Mouse (Mus musculus) embryonic facial prominence, embryonic 15.5 days (tissue): ENCODE measurements around the gene Hsd17b1. TPM values are rescaled to one million over a fixed set of nuclear protein-coding genes. Genes with fewer than 3 reads are reported as not detected.

Experiments used
- ATAC-seq: fragments of 200-750 bp; cut with Nextera tagmentation; 2 replicates; pipeline ENCODE4 v1.8.0; 2017; ENCODE audit warnings: low read depth, moderate TSS enrichment; ENCODE audit not compliant: insufficient number of reproducible peaks, low FRiP score, low TSS enrichment
- H3K27ac ChIP-seq: fragments of 300-500 bp; sonication (generic); replicated peaks from 2 replicates; pipeline ENCODE4 v1.5.1; 2015; ENCODE audit warnings: mild to moderate bottlenecking, inconsistent platforms
- H3K27me3 ChIP-seq: fragments of 300-500 bp; sonication (generic); 2 replicates; pipeline ENCODE4 v1.6.1; 2015; ENCODE audit warnings: inconsistent platforms
- H3K36me3 ChIP-seq: fragments of 300-500 bp; sonication (generic); 2 replicates; pipeline ENCODE4 v1.6.1; 2015; ENCODE audit warnings: mild to moderate bottlenecking, inconsistent platforms
- H3K4me1 ChIP-seq: fragments of 300-500 bp; sonication (generic); 2 replicates; pipeline ENCODE4 v1.6.1; 2015; ENCODE audit warnings: inconsistent platforms
- H3K4me2 ChIP-seq: fragments of 300-500 bp; sonication (generic); replicated peaks from 2 replicates; pipeline ENCODE4 v1.6.1; 2015; ENCODE audit warnings: mild to moderate bottlenecking, inconsistent platforms
- H3K4me3 ChIP-seq: fragments of 300-500 bp; sonication (generic); replicated peaks from 2 replicates; pipeline ENCODE4 v1.5.1; 2015; ENCODE audit warnings: mild to moderate bottlenecking, inconsistent platforms
- H3K9ac ChIP-seq: fragments of 300-500 bp; sonication (generic); 2 replicates; pipeline ENCODE4 v1.6.1; 2015; ENCODE audit warnings: inconsistent platforms
- H3K9me3 ChIP-seq: fragments of 300-500 bp; sonication (generic); replicated peaks from 2 replicates; pipeline ENCODE4 v1.6.1; 2016; ENCODE audit warnings: inconsistent platforms
- WGBS: fragments of 180-500 bp; shearing (Covaris S2); methylation state at CpG from one replicate; pipeline ENCODE4 v1.1.7; 2015; 5-methylcytosine and 5-hydroxymethylcytosine counted together
- polyA plus RNA-seq: library from polyadenylated mRNA; unstranded; fragments of >200 nt; fragmentation: Nextera tagmentation; extraction: Ambion mirVana; gene quantifications from 2 replicates; pipeline ENCODE4 v1.2.1, GENCODE M21; 2015

The Hsd17b1 gene
- polyA plus RNA-seq, result 0.24 and 0.25 TPM in 2 replicates

GRCm38 (mm10) chr11:101078121-101078520 is at the start of gene Hsd17b1:
Gene Hsd17b1 (plus strand): TSS chr11:101078411.
- WGBS, result 64% methylated on average over 9 of the region's 9 CpGs
- peaks cover 50% of the 10 kb centered on the region for H3K27me3 ChIP-seq

DNA sequence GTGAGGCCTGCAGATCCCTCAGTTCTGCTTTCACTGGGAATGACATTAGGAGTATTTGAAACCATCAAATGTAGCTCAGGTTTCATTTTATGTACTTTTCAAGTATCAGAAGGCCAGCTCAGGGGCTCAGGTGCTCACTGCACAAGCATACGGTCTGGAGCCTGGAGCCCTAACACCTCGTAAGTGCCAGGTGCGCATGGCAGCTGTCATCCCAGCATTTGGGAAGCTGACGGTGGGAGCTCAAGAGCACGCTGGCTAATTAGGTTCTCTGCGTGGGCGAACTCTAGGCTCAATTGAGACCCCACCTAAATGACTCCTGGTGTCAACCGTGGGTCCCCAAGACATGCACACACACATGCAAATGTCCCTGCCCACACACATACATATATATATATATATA is 48.9 kb upstream of the Hsd17b1 start:
- H3K27me3 ChIP-seq, result no peaks in the 10 kb centered on the region
- no peaks in the 10 kb centered on the region for H3K9me3 ChIP-seq
- no peak overlapping the region for H3K4me2 ChIP-seq
- ATAC-seq, result no peak
- H3K27ac ChIP-seq, result no peak overlapping the region
- no peak overlapping the region for H3K4me3 ChIP-seq
- WGBS, result 87% methylated on average over 8 of the region's 8 CpGs
- peaks cover 41% of the 10 kb centered on the region for H3K36me3 ChIP-seq
- H3K9ac ChIP-seq, result no peak overlapping the region
- H3K4me1 ChIP-seq, result no peaks in the 10 kb centered on the region

More at GRCm38 (mm10) chr11:101078121-101078520, at the start of gene Hsd17b1:
- ATAC-seq, result no peak
- H3K27ac ChIP-seq, result no peak within 1 kb of the TSS
- H3K4me1 ChIP-seq, result peaks cover 18% of the 10 kb centered on the region
- no peaks in the 10 kb centered on the region for H3K36me3 ChIP-seq
- no peak within 1 kb of the TSS for H3K9ac ChIP-seq
- no peak within 1 kb of the TSS for H3K4me3 ChIP-seq
- H3K9me3 ChIP-seq, result no peaks in the 10 kb centered on the region
- H3K4me2 ChIP-seq, result no peak within 1 kb of the TSS

DNA sequence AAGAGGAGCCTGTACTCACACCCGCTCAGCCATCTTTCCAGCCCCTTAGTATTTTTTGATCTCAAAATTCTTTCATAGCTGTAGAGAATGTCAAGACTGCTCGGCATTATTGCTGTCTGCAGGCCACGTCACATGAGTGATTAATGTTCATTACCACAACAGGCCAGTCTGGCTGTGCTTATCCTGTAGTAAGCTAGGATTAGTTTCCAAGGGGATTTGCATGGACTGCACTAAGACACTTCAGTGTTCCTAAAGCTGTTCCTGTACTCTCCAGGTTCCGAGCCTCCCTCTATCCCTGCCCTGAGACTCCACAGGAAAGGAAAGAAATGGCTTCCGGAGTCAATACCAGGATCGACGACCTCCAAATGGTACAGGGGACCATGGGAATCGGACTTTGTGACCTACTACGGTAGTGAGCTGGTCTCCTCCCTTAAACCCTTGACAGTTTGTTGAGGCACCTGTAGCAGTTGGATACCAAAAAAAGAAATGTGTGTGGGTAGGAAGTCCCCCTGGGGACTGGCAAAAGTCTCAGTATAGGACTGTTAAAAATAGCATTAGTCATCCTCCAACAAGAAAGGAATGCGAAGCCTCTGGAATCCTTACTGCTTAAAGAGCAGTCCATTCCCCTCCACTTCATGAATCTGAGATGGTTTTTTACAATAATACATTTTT is 47.9 kb upstream of the Hsd17b1 start:
- peaks cover 47% of the 10 kb centered on the region for H3K36me3 ChIP-seq
- ATAC-seq, result no peak
- H3K4me2 ChIP-seq, result no peak overlapping the region
- H3K9ac ChIP-seq, result no peak overlapping the region
- 75% methylated on average over 10 of the region's 10 CpGs for WGBS
- H3K27me3 ChIP-seq, result no peaks in the 10 kb centered on the region
- no peaks in the 10 kb centered on the region for H3K9me3 ChIP-seq
- 0 out of 2 replicates have a peak overlapping the region, but pooled peaks have one; percentile 4 for H3K27ac ChIP-seq
- no peak overlapping the region for H3K4me3 ChIP-seq
- no peaks in the 10 kb centered on the region for H3K4me1 ChIP-seq

DNA sequence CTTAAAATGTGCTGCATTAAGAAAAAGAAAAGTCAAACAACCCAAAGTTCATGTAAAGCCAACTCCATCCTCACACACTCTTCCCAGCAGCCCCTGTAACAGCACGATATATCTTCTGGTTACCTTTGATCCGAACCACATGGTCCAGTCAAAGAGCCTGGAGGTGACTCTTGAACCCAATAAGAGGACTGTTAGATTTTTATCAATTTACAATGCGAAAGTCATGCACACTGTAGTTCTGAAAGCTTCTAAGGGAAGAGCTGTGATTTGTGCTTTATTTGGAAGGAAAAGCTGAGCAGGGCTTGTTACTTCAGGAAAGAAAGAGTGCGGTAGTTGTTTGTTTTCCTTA is 47.4 kb upstream of the Hsd17b1 start:
- no peaks in the 10 kb centered on the region for H3K9me3 ChIP-seq
- H3K4me1 ChIP-seq, result no peaks in the 10 kb centered on the region
- no peaks in the 10 kb centered on the region for H3K27me3 ChIP-seq
- no peak overlapping the region for H3K9ac ChIP-seq
- ATAC-seq, result no peak
- 90% methylated on average over 4 of the region's 4 CpGs for WGBS
- H3K27ac ChIP-seq, result no peak overlapping the region
- H3K4me2 ChIP-seq, result no peak overlapping the region
- no peak overlapping the region for H3K4me3 ChIP-seq
- H3K36me3 ChIP-seq, result peaks cover 50% of the 10 kb centered on the region

GRCm38 (mm10) chr11:101031470-101031869 is 46.7 kb upstream of the Hsd17b1 start:
- no peak overlapping the region for H3K27ac ChIP-seq
- H3K9me3 ChIP-seq, result no peaks in the 10 kb centered on the region
- WGBS, result 85% methylated on average over 1 of the region's 1 CpGs
- no peak overlapping the region for H3K9ac ChIP-seq
- no peak for ATAC-seq
- peaks cover 52% of the 10 kb centered on the region for H3K36me3 ChIP-seq
- H3K4me3 ChIP-seq, result no peak overlapping the region
- H3K4me2 ChIP-seq, result no peak overlapping the region
- no peaks in the 10 kb centered on the region for H3K4me1 ChIP-seq
- H3K27me3 ChIP-seq, result no peaks in the 10 kb centered on the region

GRCm38 (mm10) chr11:101033856-101034500 is 44.2 kb upstream of the Hsd17b1 start:
- no peak for ATAC-seq
- peaks cover 59% of the 10 kb centered on the region for H3K36me3 ChIP-seq
- 95% methylated on average over 17 of the region's 17 CpGs for WGBS

DNA sequence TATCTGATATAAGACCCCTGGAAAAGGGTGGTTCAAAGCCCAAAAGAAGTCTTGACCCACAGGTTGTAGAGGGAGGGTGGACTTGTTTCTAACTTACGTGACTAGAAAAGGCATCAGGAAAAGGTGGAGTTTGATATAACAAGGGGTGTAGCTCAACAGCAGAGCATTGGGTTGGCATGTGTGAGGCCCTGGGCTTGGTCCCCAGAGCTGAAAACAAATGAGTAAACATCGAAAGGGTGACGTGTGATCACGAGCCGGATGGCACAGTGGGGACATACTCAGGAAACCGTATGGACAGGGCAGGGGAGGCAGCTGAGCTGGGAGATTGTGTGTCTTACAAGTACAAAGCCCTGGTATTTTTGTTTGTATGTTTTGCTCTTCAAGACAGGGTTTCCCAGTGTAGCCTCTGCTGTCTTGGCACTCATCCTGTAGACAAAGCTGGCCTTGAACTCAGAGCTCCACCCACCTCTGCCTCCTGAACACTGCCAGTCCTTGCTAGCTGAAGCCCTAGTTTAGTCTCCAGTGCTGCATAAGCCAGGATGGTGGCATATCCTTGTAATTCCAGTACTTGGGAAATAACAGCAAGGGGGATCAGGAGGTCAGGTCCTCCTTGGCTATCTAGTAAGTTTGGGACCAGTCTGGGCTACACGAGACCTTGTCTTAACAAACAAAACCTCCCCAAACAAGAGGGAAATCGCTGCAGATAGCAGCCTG is 43.4 kb upstream of the Hsd17b1 start:
- Histone ChIP-seq H3K27me3 (no peaks in the 10 kb centered on the region), H3K27ac (no peak overlapping the region), H3K36me3 (peaks cover 62% of the 10 kb centered on the region), H3K4me3 (no peak overlapping the region), H3K9ac (no peak overlapping the region), H3K4me1 (no peaks in the 10 kb centered on the region), H3K9me3 (no peaks in the 10 kb centered on the region), H3K4me2 (no peak overlapping the region)
- ATAC-seq, result no peak
- WGBS, result 93% methylated on average over 8 of the region's 8 CpGs

More at GRCm38 (mm10) chr11:101033856-101034500, 44.2 kb upstream of the Hsd17b1 start:
- Histone ChIP-seq H3K4me3 (no peak overlapping the region), H3K9me3 (no peaks in the 10 kb centered on the region), H3K27me3 (no peaks in the 10 kb centered on the region), H3K9ac (no peak overlapping the region), H3K27ac (no peak overlapping the region), H3K4me2 (no peak overlapping the region), H3K4me1 (no peaks in the 10 kb centered on the region)

GRCm38 (mm10) chr11:101035328-101035695 is 42.9 kb upstream of the Hsd17b1 start:
- 89% methylated on average over 4 of the region's 4 CpGs for WGBS
- Histone ChIP-seq H3K36me3 (peaks cover 63% of the 10 kb centered on the region), H3K9me3 (no peaks in the 10 kb centered on the region), H3K4me1 (no peaks in the 10 kb centered on the region), H3K27ac (no peak overlapping the region), H3K27me3 (no peaks in the 10 kb centered on the region), H3K9ac (no peak overlapping the region), H3K4me2 (no peak overlapping the region), H3K4me3 (no peak overlapping the region)
- ATAC-seq, result no peak

GRCm38 (mm10) chr11:101037795-101038194 is 40.4 kb upstream of the Hsd17b1 start:
- Histone ChIP-seq H3K9me3 (no peaks in the 10 kb centered on the region), H3K9ac (no peak overlapping the region), H3K36me3 (peaks cover 70% of the 10 kb centered on the region), H3K4me2 (no peak overlapping the region), H3K4me3 (no peak overlapping the region), H3K27ac (no peak overlapping the region), H3K27me3 (no peaks in the 10 kb centered on the region), H3K4me1 (no peaks in the 10 kb centered on the region)
- 82% methylated on average over 10 of the region's 10 CpGs for WGBS
- ATAC-seq, result no peak

DNA sequence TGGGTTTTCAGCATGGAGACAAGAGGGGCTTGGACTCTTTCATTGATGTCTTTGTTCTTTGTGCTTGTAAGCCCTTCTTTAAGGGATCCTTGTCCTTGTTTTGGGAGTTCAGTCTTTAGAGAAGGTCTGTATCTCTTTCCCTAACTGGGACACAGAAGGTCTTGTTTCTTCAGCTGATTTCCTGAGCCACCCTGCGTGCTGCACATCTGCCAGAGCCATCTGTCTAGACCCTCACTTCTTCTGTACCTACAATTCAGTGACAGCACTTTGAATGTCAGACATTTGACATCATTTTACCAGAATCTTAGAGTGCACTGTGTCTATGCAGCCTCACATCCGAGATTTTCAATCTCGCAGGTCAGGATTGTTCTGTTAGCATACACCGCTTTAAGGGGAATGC is 32.4 kb upstream of the Hsd17b1 start:
- no peak overlapping the region for H3K27ac ChIP-seq
- 88% methylated on average over 4 of the region's 4 CpGs for WGBS
- no peak overlapping the region for H3K4me3 ChIP-seq
- no peaks in the 10 kb centered on the region for H3K4me1 ChIP-seq
- no peak for ATAC-seq
- peaks cover 82% of the 10 kb centered on the region for H3K36me3 ChIP-seq
- no peaks in the 10 kb centered on the region for H3K27me3 ChIP-seq
- H3K4me2 ChIP-seq, result no peak overlapping the region
- H3K9me3 ChIP-seq, result no peaks in the 10 kb centered on the region
- H3K9ac ChIP-seq, result no peak overlapping the region

DNA sequence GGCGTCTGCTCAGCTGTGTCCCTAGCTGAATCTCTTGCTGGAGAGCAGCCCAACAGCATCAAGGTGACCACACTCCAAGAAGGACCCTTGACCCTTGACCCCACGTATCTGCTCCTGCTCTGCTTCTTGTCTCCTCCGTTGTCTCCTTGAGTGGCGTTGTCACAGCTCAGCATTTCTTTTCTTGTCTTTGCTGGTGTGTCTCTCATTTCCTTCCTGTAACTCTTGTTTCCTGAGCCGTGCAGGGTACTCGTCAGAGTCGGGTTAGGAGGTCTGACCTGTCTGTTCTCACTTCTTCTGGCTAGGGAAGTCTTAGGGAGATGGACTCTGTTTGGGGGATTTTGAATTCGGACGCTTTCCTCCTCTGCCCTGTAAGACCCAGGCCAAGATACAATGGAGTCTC is 31.8 kb upstream of the Hsd17b1 start:
- no peak overlapping the region for H3K4me2 ChIP-seq
- ATAC-seq, result no peak

More for the DNA sequence above, 31.8 kb upstream of the Hsd17b1 start:
- Histone ChIP-seq H3K27me3 (no peaks in the 10 kb centered on the region), H3K27ac (no peak overlapping the region), H3K9ac (no peak overlapping the region), H3K9me3 (no peaks in the 10 kb centered on the region), H3K4me3 (no peak overlapping the region), H3K4me1 (no peaks in the 10 kb centered on the region), H3K36me3 (peaks cover 84% of the 10 kb centered on the region)
- 72% methylated on average over 9 of the region's 9 CpGs for WGBS
